Mouse (Mus musculus) liver, postnatal 0 days (tissue): Measurements from ENCODE around the gene Tmem30b. TPM values are rescaled to one million over a fixed set of nuclear protein-coding genes. Genes with fewer than 3 reads are reported as not detected.
A peak's percentile ranks its signal among the peaks of the same experiment; 100 is the strongest.

Experiments
- ATAC-seq: fragments of 200-750 bp; cut with Nextera tagmentation; 2 replicates; pipeline ENCODE4 v1.8.0; 2017; ENCODE audit warnings: mild to moderate bottlenecking, moderate library complexity
- DNase-seq: peaks from one replicate; pipeline ENCODE4 v3.0.0-alpha.2; 2016
- H3K27ac ChIP-seq: fragments of 300-500 bp; sonication (generic); 2 replicates; pipeline ENCODE4 v1.5.1; 2014; ENCODE audit warnings: antibody characterized with exemption, moderate library complexity, mild to moderate bottlenecking, low read depth
- H3K27me3 ChIP-seq: fragments of 300-500 bp; sonication (generic); 2 replicates; pipeline ENCODE4 v1.6.1; 2014; ENCODE audit warnings: low read length, control low read depth, mixed read lengths; ENCODE audit not compliant: insufficient read depth
- H3K36me3 ChIP-seq: fragments of 300-500 bp; sonication (generic); replicated peaks from 2 replicates; pipeline ENCODE4 v1.6.1; 2014; ENCODE audit warnings: mild to moderate bottlenecking, control low read depth, low read length, moderate library complexity, mixed read lengths; ENCODE audit not compliant: insufficient read depth
- H3K4me1 ChIP-seq: fragments of 300-500 bp; sonication (generic); 2 replicates; pipeline ENCODE4 v1.6.1; 2014; ENCODE audit warnings: antibody characterized with exemption, mild to moderate bottlenecking, control low read depth; ENCODE audit not compliant: insufficient read depth
- H3K4me2 ChIP-seq: fragments of 300-500 bp; sonication (generic); 2 replicates; pipeline ENCODE4 v1.6.1; 2014; ENCODE audit warnings: low read depth, mild to moderate bottlenecking, low read length, moderate library complexity, mixed read lengths
- H3K4me3 ChIP-seq: fragments of 300-500 bp; sonication (generic); 2 replicates; pipeline ENCODE4 v1.5.1; 2014; ENCODE audit warnings: low read depth, low read length
- H3K9ac ChIP-seq: fragments of 300-500 bp; sonication (generic); replicated peaks from 2 replicates; pipeline ENCODE4 v1.6.1; 2014; ENCODE audit warnings: mild to moderate bottlenecking, moderate library complexity
- H3K9me3 ChIP-seq: fragments of 300-500 bp; sonication (generic); 2 replicates; pipeline ENCODE4 v1.6.1; 2016; ENCODE audit warnings: mild to moderate bottlenecking, control low read depth, low read length, mixed read lengths
- CTCF ChIP-seq: sonication (generic); IDR thresholded peaks from 2 replicates; pipeline ENCODE4 v1.5.1; 2016; ENCODE audit warnings: antibody characterized with exemption, low read depth
- EP300 ChIP-seq: IDR thresholded peaks from 2 replicates; pipeline ENCODE4 v1.6.1; 2016; ENCODE audit warnings: antibody characterized with exemption, low read depth, mild to moderate bottlenecking
- WGBS: fragments of 180-500 bp; shearing (Covaris S2); extraction: QIAGEN DNeasy Blood & Tissue Kit; methylation state at CpG from one replicate; pipeline ENCODE4 v1.1.7; 2014; ENCODE audit not compliant: insufficient replicate concordance; 5-methylcytosine and 5-hydroxymethylcytosine counted together
- polyA plus RNA-seq: library from polyadenylated mRNA; unstranded; fragments of >200 nt; fragmentation: Nextera tagmentation; extraction: Ambion mirVana; gene quantifications from 2 replicates; pipeline ENCODE4 v1.2.1, GENCODE M21; 2015

The Tmem30b gene
- polyA plus RNA-seq, 1 experiment from 2014 or later: 40.7 TPM

DNA sequence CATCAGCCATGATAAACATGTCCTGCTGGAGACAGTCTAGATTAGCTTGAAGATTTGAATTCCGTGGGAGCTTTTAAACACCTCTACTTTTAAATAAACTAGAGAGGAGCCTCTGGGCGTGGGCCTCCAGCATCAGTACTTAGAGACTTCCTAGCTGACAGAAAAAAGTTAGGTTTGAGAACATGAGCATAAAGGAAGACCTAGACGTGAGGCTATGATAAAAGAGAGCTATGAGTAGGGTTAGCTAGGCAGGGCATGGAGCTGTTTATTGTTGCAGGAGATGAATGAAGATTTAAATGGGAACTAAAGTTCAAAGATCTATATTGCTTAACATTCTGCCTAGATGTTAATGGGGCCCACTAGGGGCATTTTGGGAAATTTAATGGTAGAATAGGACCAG is 41.1 kb upstream of the Tmem30b start:
- Histone ChIP-seq H3K9me3 (no peaks in the 10 kb centered on the region), H3K27ac (no peak overlapping the region), H3K4me2 (peak overlapping the region; percentile 11), H3K9ac (no peak overlapping the region), H3K27me3 (peaks cover 26% of the 10 kb centered on the region), H3K4me1 (peaks cover 12% of the 10 kb centered on the region; the same call in 1 of the 2 replicates), H3K36me3 (no peaks in the 10 kb centered on the region), H3K4me3 (no peak overlapping the region)
- 36% methylated on average over 3 of the region's 3 CpGs for WGBS
- ATAC-seq (no peak), DNase-seq (no peak)
- TF ChIP-seq EP300 (no peak), CTCF (no peak)

DNA sequence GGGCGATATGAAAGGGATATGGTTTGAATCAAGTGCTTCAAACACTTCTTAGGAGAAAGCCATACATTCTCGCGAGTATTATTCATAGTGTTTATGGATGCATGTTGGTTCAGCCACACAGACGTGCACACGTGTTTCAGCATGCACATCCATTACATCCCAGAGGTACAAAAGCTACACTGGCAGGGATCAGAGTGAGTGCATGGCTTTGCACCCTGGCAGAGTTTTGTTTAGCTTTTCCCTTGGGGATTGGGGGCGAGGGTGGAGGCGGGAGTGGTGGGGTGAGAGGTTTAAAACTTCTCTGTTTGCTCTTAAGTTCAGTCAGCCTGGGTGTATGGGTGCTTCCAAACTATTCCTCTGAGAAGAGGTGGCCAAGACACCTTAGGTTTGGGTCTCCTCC is 39.7 kb upstream of the Tmem30b start:
- ATAC-seq (no peak), DNase-seq (no peak)
- Histone ChIP-seq H3K4me1 (peaks cover 12% of the 10 kb centered on the region; the same call in 1 of the 2 replicates), H3K4me2 (peak overlapping the region; percentile 90), H3K27me3 (peaks cover 26% of the 10 kb centered on the region), H3K27ac (no peak overlapping the region), H3K36me3 (no peaks in the 10 kb centered on the region), H3K9me3 (no peaks in the 10 kb centered on the region), H3K4me3 (peak overlapping the region; percentile 70), H3K9ac (peak overlapping the region; percentile 70; the same call in 1 of the 2 replicates)
- WGBS: 2% methylated on average over 7 of the region's 7 CpGs
- no peak for TF ChIP-seq EP300
- TF ChIP-seq CTCF: no peak

DNA sequence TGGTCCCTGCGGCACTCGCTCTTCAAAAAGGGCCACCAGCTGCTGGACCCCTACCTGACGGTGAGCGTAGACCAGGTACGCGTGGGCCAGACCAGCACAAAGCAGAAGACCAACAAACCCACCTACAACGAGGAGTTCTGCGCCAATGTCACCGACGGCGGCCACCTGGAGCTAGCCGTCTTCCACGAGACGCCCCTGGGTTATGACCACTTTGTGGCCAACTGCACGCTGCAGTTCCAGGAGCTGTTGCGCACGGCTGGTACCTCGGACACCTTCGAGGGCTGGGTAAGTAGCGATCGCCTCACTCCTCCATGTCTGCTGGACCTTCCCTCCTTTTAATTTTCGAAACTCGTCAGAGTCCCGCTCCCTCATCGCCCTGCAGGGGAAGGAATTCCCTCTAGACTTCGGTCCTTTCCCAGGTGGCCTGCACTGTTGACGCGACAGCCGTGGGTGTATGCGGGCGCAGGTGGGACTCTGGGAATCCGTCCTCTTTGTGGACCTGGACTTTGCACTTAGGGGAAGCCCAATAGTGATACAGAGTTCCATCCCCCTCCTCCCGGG is 39.1 kb upstream of the Tmem30b start:
- peaks cover 12% of the 10 kb centered on the region; the same call in 1 of the 2 replicates for H3K4me1 ChIP-seq
- H3K27me3 ChIP-seq: peaks cover 26% of the 10 kb centered on the region
- H3K9ac ChIP-seq: peak overlapping the region; percentile 70
- peak overlapping the region; percentile 90 for H3K4me2 ChIP-seq
- H3K4me3 ChIP-seq: peak overlapping the region; percentile 70
- TF ChIP-seq EP300: no peak
- TF ChIP-seq CTCF: no peak
- ATAC-seq: no peak
- H3K36me3 ChIP-seq: no peaks in the 10 kb centered on the region
- under 1% methylated on average over 33 of the region's 33 CpGs for WGBS
- peak overlapping the region; percentile 78; the same call in 1 of the 2 replicates for H3K27ac ChIP-seq
- DNase-seq: no peak
- no peaks in the 10 kb centered on the region for H3K9me3 ChIP-seq

DNA sequence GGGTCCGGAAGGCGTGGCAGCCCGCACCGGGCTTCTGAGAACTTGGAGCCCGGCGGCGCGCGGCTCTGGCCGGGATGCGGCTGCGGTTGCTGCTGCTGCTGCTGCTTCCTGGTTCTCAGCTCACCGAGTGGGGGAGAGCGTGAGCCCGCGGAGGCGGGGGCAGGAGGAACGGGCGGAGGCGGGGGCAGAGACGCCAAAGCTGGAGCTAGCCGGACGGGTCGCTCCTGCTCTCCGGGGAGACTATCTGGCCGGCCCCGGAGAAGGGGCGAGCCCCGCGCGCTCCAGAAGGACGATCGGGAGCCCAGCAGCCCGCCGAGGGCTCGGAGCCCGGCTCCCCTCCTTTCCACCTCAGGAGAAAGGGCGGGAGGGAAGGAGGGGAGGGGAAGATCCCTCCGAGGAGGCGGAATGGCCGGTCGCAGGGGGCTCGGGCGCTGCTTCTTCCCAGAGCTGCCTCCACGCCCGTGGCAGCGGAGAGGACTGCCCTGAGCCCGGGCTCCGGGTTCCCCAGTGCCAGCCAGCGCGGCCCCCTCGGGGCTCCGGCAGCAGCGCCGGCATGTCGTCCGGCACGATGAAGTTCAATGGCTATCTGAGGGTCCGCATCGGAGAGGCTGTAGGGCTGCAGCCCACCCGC is 38.5 kb upstream of the Tmem30b start, which contains the start of gene Prkch:
Gene Prkch (plus strand): TSS at position 187 of the 631 bp plus-strand sequence.
- TF ChIP-seq CTCF (peak; percentile 59), EP300 (no peak)
- Histone ChIP-seq H3K36me3 (no peaks in the 10 kb centered on the region), H3K27ac (peak within 1 kb of the TSS; percentile 78), H3K9ac (peak within 1 kb of the TSS; percentile 70), H3K4me3 (peak within 1 kb of the TSS; percentile 70), H3K27me3 (peaks cover 26% of the 10 kb centered on the region), H3K9me3 (no peaks in the 10 kb centered on the region), H3K4me1 (peaks cover 12% of the 10 kb centered on the region; the same call in 1 of the 2 replicates), H3K4me2 (peak within 1 kb of the TSS; percentile 90)
- ATAC-seq (peak; percentile 72; the same call in 1 of the 2 replicates), DNase-seq (peak; percentile 81)
- WGBS: under 1% methylated on average over 42 of the region's 61 CpGs

DNA sequence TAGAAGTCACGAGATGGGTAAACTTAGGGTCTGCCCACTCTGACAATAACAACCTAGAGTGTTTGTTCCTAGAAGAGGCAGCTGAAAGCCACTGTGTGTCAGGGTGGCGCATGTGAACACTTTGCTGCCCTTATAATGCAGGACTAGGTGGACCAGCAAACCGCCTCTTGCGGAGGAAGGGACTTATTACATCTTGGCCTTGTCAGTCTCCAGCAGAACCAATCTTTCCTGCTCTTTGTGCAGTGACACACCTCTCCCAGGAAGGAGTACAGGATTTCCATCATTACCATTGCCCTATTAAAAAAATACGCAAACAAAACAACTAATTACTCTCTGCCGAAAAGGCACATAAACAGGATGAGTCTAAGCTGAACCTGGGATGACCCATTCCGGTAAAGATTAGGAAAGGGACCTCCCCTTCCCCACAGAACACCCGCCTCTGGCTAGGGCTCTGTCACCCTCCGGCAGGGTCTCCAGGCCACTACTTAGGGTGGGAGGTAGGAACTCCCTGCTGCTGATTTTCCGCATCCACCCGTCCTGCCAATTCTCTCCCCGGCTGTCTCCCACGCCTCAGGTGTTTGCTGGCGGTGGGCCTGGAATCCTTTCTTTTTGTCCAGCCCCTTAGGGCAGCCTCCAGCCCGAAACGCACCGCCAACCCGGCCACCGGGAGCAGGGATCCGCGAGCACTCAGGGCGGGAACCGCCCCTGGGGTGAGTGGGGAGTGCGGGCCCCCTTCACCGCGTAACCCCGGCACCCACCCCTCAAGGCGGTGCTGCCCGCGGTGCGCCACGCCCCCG is 37.8 kb upstream of the Tmem30b start:
- DNase-seq (no peak), ATAC-seq (peak; percentile 74)
- WGBS: 12% methylated on average over 22 of the region's 33 CpGs
- Histone ChIP-seq H3K9ac (peak overlapping the region; percentile 70), H3K4me1 (peaks cover 12% of the 10 kb centered on the region; the same call in 1 of the 2 replicates), H3K4me2 (peak overlapping the region; percentile 90), H3K4me3 (peak overlapping the region; percentile 70), H3K27me3 (peaks cover 26% of the 10 kb centered on the region), H3K36me3 (no peaks in the 10 kb centered on the region), H3K9me3 (no peaks in the 10 kb centered on the region), H3K27ac (peak overlapping the region; percentile 78)
- TF ChIP-seq EP300 (0 out of 2 replicates have a peak, but pooled peaks have one; percentile 26), CTCF (peak; percentile 43)

DNA sequence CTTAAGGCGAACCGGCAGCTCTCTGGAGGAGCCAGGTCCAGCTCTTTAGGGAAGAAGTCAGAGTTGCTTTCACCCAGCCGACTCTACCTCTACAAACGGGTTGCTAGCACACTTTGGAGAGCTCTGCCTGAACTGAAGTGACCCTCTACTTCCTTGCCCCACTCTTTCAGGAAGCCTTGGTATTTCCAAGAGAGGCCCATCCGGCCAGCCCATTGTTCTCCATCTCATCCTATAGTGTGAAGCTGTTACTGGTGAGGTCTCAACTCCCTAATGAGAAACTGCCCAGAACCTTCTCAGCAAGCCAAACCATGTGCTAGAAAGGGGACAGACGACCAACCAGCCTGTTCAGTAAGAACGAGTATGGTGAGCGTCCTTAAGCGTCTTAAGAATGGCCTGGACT is 37.1 kb upstream of the Tmem30b start:
- H3K9ac ChIP-seq: no peak overlapping the region
- no peak overlapping the region for H3K4me3 ChIP-seq
- peaks cover 26% of the 10 kb centered on the region for H3K27me3 ChIP-seq
- H3K9me3 ChIP-seq: no peaks in the 10 kb centered on the region
- H3K27ac ChIP-seq: peak overlapping the region; percentile 34; the same call in 1 of the 2 replicates
- no peaks in the 10 kb centered on the region for H3K36me3 ChIP-seq
- ATAC-seq (peak; percentile 39), DNase-seq (no peak)
- 70% methylated on average over 9 of the region's 9 CpGs for WGBS
- TF ChIP-seq EP300 (no peak), CTCF (no peak)
- H3K4me1 ChIP-seq: peaks cover 12% of the 10 kb centered on the region; the same call in 1 of the 2 replicates
- no peak overlapping the region for H3K4me2 ChIP-seq
